ENCODE assay signal across 8 mouse cellular contexts in the genomic region with DNA sequence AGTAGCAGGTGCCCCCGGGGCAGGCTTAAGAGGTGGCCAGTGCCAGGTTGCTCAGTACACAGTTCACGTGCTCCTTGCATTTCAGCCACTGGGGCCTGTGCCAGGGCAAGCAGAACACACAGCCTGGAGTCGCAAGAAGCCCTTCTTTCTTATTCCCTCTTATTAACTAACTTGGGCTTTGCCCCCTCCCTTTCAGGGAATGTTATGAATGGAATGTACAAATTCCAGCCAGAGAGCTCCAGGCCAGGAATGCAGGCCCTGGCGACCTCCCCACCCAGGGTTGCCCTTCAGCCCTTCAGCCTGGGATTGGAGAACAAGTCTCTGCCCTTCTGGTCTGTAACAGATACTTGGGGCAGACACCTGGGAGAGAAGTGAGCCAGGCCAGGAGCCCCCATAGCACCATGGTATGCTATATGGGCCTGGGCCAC. TPM values are rescaled to one million over a fixed set of nuclear protein-coding genes. Genes with fewer than 3 reads are reported as not detected.
DNase-seq lines count a peak whose midpoint lies in the region; ATAC-seq lines count a peak whose summit lies in the region.

No protein-coding gene starts in this region.

- H3K9ac ChIP-seq in kidney, embryonic 14.5 days (ENCODE audit: low read depth, low read length): no peak overlapping the region

- no peak overlapping the region for H3K4me2 ChIP-seq in kidney, embryonic 14.5 days (replicated peaks; ENCODE audit: low read depth, low read length)

- H3K4me3 ChIP-seq in heart, embryonic 10.5 days: peak overlapping the region; percentile 15; the same call in 1 of the 2 replicates
- no peak overlapping the region for H3K4me3 ChIP-seq in kidney, embryonic 14.5 days (ENCODE audit: low read length)

- H3K36me3 ChIP-seq in heart, embryonic 10.5 days: no peaks in the 10 kb centered on the region
- H3K36me3 ChIP-seq in kidney, embryonic 14.5 days (ENCODE audit: control insufficient read depth, insufficient read depth, low read length): no peaks in the 10 kb centered on the region

- H3K27ac ChIP-seq in heart, embryonic 10.5 days: peak overlapping the region; percentile 77
- no peak overlapping the region for H3K27ac ChIP-seq in kidney, embryonic 14.5 days (ENCODE audit: low read depth, low read length)

- no peaks in the 10 kb centered on the region for H3K27me3 ChIP-seq in heart, embryonic 10.5 days (ENCODE audit: insufficient read depth, poor library complexity, severe bottlenecking)
- no peaks in the 10 kb centered on the region for H3K27me3 ChIP-seq in kidney, embryonic 14.5 days (ENCODE audit: control insufficient read depth, insufficient read depth, low read length)

- peak; percentile 48 to 58 for DNase-seq in frontal cortex, postnatal 10 days (ENCODE audit: low spot score in 2 of 2)
- peak; percentile 54 for DNase-seq in embryo, embryonic 11 days
- DNase-seq in heart, embryonic 10.5 days (ENCODE audit: low spot score): no peak
- DNase-seq in lung, adult 18-20 months: peak; percentile 93 to 96
- DNase-seq in right cerebral cortex, postnatal 4 days: peak; percentile 44
- no peak for DNase-seq in spleen, postnatal 14 days (ENCODE audit: low spot score in 2 of 2)

- peaks cover 35% of the 10 kb centered on the region for H3K4me1 ChIP-seq in heart, embryonic 10.5 days
- peaks cover 9% of the 10 kb centered on the region; the same call in 1 of the 2 replicates for H3K4me1 ChIP-seq in kidney, embryonic 14.5 days (ENCODE audit: control insufficient read depth, insufficient read depth, low read length)

- no peaks in the 10 kb centered on the region for H3K9me3 ChIP-seq in heart, embryonic 10.5 days
- no peaks in the 10 kb centered on the region for H3K9me3 ChIP-seq in kidney, embryonic 14.5 days (ENCODE audit: control insufficient read depth, low read length)

- 35% methylated on average over 4 of the region's 4 CpGs for WGBS in heart, embryonic 10.5 days
- WGBS in kidney, embryonic 14.5 days: 57% methylated on average over 4 of the region's 4 CpGs

- ATAC-seq in frontal cortex, adult (ENCODE audit: low TSS enrichment): no peak
- ATAC-seq in kidney, embryonic 14.5 days (ENCODE audit: low FRiP score, low TSS enrichment): peak; percentile 70

RNA-seq across cellular contexts. Expression of gene Aldh1l1, which starts 22.0 kb away (rescaled TPM):
- polyA plus RNA-seq in heart, embryonic 10.5 days (2016; fragmentation: Nextera tagmentation; extraction: Ambion mirVana): 0.93 and 1.3 TPM in 2 replicates
- 1.4 and 2.9 TPM in 2 replicates for polyA plus RNA-seq in kidney, embryonic 14.5 days (2014; fragmentation: Nextera tagmentation; extraction: Ambion mirVana)

RNA-seq across cellular contexts. Expression of gene Klf15, which starts 45.8 kb away (rescaled TPM):
- polyA plus RNA-seq in heart, embryonic 10.5 days (2016; fragmentation: Nextera tagmentation; extraction: Ambion mirVana): 7.9 and 11.5 TPM in 2 replicates
- polyA plus RNA-seq in kidney, embryonic 14.5 days (2014; fragmentation: Nextera tagmentation; extraction: Ambion mirVana): 5.3 and 9.3 TPM in 2 replicates

Comparison
In these comparisons a context has a peak if more than half of its experiments do, and no peak if none do; other contexts are left out.
1. DNase-seq: peak in frontal cortex, postnatal 10 days (2 of 2), embryo, embryonic 11 days (single experiment), lung, adult 18-20 months (2 of 2) and right cerebral cortex, postnatal 4 days (single experiment); none in heart, embryonic 10.5 days (single experiment) and spleen, postnatal 14 days (0 of 2).